Mouse (Mus musculus): Measurements from ENCODE around the gene Amt.

GRCm38 (mm10) chr9:108260526-108260925 lies 36.1 kb upstream of the Amt start:
- no peak for TF ChIP-seq CTCF (IDR thresholded peaks at IDR 0.05; ENCODE audit: insufficient read depth, low read depth, low read length)
- TF ChIP-seq POLR2A (IDR thresholded peaks at IDR 0.05; ENCODE audit: insufficient read depth, low read depth, low read length) = no peak
